Mouse (Mus musculus) urinary bladder, postnatal 25 days (tissue): Measurements from ENCODE around the gene Smtn.
A peak's percentile ranks its signal among the peaks of the same experiment; 100 is the strongest.

Source experiments
- DNase-seq: peaks from one replicate; pipeline ENCODE4 v3.0.0; 2022; ENCODE audit warnings: low spot score

The Smtn gene

DNA sequence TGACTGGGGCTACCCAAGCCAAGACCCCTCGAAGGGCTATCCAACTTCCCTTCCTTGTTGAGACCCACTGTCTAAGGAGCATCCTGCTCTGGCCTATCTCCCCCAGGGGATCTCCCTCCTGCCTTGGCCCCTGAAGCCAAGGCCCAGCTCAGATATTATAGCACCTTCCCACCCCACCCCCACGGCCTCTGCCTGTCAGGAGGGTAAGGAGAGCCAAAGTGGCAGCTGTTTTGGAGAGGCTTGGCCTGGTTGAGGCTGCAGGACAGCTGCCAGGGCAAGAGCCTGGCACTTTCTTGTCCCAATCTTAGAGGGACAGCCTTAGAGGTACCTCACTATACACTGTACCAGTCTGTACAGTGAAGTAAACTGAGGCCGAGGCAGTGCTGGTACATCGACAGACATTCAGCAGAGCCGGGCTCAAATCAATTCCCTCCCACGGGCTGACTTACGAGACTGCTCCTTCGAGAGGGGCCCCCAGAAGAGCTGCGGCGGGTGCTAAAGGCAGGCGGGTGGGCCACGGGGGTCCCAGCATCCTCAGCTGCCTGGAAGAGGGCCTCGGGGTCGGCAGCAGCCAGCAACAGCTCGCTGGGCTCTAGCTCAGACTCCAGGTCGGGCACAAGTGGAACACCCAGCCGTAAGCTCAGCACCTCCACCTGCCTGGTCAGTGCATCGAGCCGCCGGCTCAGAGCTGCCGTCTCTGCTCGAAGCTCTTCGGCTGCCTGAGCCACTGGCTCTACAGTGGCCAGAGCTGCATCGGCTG, 13.3 kb downstream of the Smtn start:
- DNase-seq = no peak

DNA sequence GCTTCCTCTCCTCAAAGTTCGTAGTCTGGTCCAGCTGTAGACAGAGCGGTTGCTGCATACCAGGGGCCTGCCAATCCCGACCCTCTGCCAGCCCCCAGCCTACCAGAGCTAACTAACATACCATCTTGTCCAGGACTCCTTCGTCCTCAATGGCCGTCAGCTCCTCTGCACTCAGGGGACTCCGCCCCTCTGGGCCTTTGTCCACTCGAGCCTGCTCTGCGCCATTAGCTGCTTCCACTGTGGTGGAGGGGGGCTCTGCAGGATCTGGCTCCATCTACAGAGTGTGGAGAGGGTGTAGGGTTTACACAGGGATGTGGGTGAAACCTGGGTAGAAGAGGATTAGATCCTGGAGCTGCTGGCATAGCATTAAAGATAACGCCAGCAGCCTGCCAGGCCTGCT, 14.2 kb downstream of the Smtn start:
- DNase-seq = no peak

DNA sequence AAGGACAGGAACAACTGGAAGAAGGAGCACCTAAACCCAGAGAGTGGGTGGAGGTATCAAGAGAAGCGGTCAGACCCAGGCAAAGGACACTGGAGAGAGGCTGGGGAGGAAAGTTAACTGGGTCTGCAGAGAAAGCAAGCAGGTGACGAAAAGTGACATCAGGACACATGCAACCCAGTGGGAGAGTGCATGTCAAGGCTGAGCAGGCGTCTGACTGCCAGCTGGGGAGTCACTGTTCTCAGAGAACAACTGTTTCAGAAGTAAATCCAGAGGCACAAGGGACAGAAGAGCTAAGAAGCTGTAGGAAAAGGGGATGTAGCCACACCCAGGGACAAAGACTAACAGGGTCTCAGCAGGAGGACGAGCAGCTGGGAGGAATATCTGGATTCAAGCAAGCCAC, 14.9 kb downstream of the Smtn start:
- DNase-seq = no peak

DNA sequence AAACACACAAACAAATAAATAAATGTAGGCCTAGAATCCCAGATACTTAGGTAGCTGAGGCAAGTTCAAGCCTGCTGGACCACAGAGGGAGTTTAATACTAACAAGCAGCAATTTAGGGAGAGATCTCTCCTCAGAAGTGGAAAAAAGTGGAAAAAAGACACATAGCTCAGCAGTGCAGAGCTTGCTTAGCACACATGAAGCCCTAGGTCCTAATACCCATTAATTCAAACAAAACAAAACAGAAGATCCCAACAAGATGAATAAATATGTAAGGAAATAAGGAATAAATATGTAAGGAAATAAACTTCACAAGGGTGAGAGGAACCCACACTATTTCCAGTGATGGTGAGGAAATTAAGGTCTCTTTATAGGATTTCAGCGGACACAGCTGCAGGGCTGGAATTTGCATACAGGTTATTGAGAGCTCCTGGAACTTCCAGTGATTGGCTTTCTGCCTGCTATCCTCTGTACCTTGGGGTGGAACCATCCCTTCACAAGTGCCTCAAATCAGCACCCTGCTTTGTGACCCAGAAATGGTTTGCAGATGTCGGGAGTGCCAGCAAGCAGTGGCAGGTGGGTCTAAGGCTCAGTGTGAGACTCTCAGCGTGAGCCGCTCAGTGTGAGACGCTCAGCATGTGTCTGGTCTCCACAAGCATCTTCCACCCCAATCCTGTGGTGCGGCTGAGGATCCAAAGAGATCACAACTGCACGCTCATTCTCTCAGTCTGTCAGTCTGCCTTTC, 16.4 kb downstream of the Smtn start:
- no peak for DNase-seq

DNA sequence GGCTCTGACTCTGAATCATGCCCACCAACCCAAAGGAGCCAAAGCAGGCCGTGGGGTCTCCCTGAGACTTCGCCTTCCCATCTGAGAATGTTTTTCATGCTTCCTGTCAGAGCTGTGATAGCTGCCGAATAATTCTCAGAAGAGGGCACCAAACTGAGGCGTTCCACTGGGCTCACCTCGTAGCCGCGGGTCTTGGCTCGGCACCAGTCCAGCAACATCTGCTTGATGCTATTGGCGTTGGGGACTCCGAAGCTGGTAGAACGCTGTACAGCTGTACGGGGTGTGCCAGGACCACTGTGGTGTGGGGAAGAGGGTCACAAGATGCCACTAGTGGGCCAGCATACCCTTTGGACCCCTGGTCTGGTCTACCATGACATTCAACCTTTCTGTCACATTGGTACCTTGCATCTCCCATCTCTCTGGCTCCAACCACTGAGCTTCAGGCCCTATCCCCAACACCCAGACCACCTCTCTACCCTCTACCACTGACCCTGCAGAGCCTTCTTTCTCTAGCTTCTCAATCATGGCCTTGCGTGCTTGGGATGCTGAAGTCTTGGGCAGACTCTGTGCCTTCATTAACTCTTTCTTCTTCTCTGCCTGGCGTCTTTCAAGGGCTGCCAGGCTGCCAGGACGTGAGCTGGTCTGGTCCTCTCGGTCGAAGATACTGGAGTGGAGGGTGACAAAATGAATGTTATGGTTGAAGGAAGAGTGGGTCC, 18.0 kb downstream of the Smtn start:
- DNase-seq = no peak

DNA sequence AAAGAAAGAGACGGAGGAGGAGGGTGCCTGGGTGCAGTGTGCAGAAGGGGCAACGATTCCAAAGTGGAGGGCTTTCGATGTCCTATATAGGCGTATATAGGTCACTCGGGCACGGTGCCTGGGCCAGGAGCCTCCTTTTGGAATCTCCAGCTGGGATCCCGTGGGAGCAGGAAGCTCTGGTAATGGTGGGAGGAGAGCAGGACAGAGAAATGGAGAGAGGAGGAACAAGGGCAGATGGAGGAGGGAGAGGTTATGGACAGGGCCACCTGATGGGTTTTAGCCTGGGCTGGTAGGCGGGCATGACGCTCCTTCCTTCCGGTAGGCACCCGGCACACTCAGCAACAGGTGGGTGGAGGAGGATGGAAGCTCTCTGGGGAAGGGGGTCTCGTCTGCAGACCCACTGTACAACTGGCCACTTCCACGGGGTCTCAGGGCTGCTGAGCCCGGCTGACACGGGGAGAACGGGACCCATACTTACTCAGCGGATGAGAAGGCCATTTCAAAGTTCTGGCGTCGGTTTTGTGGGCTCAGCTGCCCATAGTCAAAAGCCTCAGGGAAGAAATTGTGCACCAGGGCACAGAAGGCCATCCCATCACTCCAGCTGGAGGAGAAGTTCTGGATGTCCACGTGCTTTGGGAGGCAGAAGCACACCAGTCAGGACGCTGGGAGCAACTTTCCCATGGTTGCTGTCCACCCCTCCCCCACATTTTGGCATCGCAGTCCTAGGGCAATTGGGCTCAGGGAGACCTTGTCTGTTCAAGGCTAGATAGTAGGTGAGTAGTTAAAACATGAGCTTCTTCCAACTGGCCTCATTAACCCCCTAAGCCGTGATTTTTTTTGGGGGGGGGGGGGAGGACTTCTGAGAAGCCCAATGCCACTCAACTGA, 18.8 kb downstream of the Smtn start:
- no peak for DNase-seq

DNA sequence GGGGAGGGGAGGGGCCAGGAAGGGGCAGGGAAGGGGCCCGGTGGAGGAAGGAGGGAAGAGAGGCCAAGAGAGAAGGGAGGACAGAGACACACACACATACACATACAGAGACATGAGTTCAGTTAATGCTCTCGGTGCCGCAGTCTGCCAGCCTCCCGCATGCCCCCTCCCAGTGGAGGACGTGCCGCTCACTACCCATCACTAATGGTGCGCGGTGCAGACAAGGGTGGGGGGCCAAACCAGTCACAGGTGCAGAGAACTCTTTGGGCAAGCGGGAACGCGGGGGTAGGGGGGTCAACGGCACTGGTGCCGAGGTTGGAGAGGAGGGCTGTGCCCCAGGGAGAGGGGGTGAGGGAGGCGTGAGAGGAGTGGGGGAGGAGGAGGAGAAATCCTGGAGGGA, 19.5 kb downstream of the Smtn start:
- DNase-seq = no peak

DNA sequence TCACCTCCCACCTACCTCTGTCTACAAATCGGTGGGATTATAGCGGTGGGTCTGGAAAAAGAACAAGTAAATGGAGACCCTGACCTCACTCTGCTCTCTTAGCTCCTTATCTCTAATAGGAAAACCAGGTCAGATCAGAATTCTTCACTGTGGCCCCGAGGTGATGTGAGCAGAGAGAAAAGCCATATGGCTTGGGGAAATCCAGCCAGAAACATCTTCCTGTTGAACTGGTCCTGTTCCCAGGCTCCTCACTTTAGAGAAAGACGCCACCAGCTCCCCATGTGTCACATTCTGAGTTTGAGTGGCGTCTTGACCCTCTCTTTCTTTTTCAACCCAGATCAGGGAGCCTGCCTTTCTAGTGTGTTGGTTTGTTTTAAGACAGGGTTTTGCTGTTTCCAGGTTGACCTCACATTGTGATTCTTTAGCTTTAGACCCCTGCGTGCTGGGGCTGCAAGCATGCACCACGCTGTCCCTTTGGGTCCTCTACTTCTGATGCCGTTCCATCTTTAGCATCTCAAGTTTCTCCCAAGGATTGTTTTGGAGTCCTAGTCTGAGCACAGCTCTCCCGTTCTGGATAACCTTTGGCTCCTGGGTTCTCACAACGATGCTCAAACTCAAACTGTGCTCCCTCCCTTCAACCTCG, 20.5 kb downstream of the Smtn start:
- DNase-seq = no peak

DNA sequence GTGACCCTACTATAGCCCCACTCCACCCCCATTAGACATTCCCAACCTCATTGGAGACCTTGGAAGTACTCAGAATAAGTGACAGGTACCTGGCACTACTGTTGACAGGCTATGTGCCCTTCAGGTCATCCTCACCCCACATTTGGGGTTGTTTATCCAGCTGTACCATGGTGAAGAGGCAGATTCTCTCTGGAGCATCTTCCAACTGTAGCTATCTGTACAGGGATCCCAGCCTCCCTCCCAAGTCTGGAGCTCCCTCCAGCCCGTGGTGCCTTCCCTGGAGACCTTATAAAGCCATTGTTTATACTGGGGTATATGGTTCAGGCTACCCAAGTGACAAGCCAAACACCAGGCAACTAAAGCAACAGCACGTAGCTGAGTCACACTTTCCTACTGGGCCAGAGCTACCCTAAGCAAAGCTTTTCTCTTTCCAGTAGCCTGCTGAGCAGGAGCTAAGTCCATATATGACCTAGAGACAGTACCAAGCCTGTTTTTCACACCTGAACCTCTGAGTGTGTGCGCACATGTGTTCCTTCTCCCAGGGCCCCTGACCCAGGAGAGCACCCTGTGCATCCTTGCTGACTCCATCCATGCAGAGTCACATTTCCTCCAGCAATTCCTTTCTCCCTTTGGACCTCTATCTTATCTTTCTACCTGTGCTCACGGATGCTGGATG, 21.2 kb downstream of the Smtn start:
- DNase-seq = no peak

DNA sequence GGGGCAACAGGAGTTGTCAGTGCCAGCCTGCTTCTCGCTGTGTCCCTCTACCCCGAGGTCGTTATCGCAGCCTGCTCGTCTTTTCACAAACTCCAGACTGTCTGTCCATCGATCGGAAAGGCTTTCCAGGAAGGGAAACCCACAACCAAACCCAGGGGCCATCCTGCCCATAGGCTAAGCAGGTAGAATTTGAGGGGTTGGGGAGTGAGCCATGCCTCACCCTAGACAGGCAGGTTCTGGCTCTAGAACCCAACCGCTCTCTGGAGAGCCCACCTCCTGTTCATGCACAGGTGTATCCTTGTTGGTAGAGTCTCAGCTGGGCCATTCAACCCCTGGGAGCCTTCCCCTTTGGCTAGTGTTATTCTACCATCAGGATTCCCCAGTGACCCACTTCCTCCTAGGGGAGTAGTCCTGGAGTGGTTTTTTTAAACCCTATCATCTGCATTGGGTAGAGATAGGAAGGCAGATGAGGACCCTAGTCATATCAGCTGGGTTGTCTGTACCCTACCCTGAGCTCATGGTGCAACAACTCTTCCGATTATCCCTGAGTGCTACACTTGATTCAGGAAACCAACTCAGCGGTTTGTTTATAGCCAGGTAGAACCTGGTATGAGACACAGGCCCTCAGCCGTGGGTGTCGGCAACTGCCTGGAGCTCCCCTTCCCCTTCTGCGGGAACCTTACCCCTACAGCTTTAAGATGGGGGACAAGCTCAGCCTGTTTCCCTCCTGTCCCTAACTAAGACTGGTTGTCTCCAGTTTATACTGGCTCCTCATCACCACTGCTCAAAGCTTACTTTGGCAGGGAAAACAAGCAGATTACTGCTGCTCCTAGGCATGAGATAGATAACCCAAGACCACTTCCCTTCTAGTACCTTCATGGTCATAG, 22.3 kb downstream of the Smtn start:
- no peak for DNase-seq

DNA sequence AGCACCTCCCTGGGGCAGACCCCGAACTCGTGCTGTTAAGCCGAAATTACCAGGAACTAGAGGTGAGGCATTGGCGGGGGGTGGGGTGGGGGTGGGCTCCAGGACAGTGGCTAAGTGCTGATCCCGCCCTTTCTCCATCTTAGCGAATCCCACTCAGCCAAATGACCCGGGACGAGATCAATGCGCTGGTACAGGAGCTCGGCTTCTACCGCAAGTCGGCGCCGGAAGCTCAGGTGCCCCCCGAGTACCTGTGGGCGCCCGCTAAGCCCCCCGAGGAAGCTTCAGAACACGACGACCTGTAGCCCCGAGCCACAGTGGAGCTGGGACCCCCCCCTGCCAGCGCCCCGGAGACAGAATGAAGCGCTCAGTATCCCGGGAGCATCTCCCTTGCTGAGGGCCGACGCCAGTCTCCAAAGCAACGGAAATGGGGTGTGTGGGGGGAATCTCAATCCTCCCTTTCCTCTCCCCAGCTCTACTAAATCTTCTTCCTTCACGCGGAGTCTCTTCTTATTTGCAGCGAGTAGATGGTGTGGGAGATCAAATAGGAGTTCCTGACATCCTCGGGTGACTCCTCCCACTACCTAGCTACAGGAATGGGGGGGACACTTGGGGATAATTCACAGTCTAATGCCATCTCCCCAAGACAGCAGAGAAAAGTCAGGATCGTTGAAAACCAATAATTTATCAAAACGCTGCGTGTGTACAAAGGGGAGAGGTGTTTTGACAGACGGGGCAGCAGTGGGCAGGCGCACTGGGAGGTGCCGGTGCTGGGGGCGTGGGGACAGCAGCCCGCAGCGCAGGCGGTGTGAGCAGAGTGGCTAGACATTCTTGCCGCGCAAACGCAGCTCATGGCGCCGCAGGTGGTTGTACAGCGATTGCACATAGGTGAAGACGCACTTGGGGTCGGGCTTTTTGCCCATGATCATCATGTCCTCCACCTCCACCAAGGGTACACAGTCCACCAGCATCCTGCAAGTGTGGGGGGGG, 23.3 kb downstream of the Smtn start:
- no peak for DNase-seq

DNA sequence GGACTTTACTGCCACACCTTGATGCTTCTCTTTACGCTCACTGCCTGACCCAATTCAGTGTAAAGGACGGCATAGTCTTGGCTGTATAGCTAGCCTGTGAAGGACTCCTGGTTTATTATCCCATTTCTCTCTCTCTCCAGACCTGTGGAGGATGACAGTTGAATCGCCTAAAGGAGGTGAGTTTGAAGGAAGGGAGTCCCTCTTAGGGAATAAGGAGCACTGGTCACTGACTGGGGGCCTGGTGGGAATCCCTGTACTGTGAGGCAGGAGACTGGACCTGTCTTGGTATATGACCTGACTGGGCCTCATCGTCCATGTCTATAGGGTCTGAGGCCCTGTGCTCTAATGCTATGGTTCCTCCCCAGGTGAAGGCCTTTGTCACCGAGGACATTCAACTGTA, 24.3 kb downstream of the Smtn start:
- DNase-seq = no peak

DNA sequence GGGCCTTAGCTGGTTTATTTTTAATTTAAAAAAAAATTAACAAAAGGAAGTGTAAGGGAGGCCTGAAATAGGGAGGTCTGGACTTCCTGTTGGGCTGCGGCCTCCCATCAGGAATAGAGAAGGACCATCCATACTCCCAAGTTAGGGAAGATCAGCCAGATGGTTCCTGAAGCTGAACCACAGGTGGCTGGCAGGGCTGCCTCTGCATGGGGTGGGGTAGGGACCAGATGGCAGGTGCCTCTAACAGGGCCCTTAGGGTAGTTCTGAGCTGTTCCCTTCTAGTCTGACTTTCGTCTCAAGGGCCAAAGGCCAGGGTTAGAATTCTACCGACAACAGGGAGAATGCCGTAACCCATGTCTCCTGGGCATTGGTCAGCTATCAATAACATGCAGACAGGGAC, 24.8 kb downstream of the Smtn start:
- DNase-seq = no peak

DNA sequence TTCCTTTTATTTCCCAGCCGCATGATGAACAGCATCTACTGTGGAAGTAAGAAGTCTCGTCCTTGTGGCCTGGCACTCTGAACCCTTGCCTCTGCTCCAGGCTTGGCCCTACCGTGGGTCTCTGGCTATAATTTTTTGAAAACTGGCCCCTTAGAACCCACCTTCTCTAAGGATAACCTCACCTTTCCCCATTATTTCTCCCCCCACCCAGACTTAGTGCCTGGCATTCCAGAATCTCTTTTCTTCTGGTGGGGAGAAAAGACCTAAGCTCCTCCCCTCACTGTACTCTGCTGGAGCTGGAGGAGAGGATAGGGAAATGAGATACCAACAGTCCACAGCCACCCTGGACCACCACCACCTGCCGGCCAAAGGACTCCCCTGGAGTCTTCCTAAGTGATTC, 25.2 kb downstream of the Smtn start:
- no peak for DNase-seq

DNA sequence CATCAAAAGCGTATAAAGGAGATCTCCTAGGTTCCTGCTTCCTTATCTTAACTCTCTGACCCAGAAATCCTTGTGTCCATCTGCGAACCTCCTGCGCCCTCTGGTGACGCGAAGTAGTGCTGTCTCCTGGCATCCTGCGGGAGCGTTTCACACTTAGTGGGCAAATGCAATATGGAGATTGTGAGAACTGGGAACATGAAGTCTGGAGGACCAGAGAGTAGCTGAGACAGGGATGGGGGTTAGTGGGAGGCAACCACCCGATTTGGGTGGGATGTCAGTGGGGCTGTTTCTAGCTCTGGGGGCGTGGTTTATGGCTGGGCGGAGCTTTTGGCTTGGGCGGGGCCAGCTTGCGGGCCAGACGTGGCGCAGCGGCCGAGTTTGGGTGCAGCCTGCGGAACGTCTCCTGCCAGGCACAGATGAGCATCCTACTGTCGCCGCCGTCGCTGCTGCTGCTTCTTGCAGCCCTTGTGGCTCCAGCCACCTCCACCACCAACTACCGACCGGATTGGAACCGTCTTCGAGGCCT, 25.8 kb downstream of the Smtn start, which contains the start of gene Selenom:
Gene Selenom, plus strand, starts transcription at position 156 of the 526 bp plus-strand sequence.
- DNase-seq = peak; percentile 85

DNA sequence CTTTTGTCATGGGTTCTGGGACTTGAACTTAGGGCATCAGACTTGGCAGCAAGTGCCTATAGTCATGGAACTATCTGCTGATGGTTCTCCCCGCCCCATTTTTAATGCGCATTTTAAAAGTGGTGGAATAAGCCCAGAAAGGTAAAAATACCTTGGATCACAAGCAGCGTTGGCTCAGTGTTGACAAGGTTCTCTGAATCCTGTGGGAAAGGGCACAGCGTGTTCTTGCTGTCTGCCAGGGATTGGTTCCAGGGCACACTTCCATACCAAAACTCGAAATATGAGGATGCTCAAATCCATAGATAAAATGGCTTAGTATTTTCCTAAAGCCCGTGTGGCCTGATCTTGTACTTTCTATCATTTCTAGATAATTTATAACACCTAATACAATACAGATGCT, 27.1 kb downstream of the Smtn start:
- no peak for DNase-seq

DNA sequence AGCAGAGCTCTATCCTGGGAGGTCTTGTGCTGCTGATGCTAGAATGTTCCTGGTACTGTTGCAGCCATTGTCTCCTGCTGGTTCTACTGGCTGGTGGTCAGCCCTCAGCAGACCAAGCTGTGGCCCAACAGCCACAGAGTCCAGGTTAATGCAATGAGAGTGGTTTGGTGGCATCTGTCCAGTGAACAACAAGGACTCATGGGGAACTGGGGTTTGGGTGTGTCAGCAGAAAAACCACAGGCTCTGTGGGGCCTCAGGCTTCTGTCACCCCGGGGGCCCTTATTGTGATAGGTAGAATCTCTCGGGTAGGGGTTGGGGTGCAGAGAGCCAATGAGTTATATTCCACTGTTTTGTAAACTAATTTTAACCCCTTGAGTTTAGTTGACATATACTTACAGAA, 30.1 kb downstream of the Smtn start:
- no peak for DNase-seq
